Mouse (Mus musculus): ENCODE results near the gene Sipa1. TPM values are rescaled to one million over a fixed set of nuclear protein-coding genes. Genes with fewer than 3 reads are reported as not detected.

Gene Sipa1
- total and polyA plus RNA-seq, 3 experiments = 6.2 to 15.5 TPM; not detected in 1

DNA sequence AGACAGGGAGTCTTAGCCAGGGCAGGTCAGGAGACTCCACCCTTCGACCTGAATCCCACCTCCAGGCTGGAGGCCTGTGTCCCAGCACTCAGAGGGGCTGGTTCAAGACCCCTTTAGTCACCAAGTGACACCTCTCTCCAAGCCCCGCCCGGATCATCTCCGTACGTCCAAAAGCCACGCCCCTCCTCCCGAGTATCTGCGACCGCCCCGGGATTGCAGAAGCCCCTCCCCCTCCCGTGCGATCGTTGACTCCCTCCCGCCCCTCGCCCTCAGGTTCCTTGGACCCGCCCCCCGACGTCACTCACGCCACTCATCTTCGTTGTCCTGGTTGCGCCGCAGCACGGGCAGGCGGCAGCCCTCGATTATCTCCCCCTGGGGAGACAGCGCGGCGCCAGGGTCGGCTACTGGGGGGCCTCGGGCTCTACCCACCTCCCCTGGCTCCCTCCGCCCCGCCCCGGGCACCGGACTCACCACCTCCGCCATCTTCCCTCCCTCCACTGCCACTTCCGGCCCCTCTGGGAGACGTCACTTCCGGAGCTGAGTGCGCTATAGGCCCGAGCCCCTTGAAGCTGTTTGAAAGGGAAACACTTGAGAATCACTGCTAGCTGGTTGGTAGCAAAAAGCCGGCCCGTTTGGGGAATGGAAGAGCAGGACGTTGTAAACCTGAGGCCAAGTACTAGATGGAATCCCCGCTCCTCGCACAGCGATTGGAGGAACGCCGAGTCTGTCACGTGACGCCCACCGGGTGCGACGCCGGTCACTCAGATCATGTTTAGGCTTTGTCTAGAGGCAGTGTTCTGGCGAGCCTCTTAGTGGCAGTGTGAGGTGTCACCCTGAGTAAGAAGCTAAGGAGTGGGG lies 53.7 kb downstream of the Sipa1 start, which contains the start of gene Kat5 (continued):
- TF ChIP-seq SIN3A (IDR thresholded peaks at IDR 0.05; ENCODE audit: low read length) (peak; percentile 83), UBTF (IDR thresholded peaks at IDR 0.05; ENCODE audit: borderline replicate concordance, insufficient read depth, low read depth, low read length) (no peak), ZMIZ1 (IDR thresholded peaks at IDR 0.05; ENCODE audit: low read depth, low read length) (peak; percentile 91), TBP (IDR thresholded peaks at IDR 0.05; ENCODE audit: low read depth, low read length) (peak; percentile 60), ETS1 (IDR thresholded peaks at IDR 0.05; ENCODE audit: low read depth, low read length) (peak; percentile 4; the same call in 1 of the 2 replicates), MAFK (IDR thresholded peaks at IDR 0.05; ENCODE audit: borderline replicate concordance, low read depth, low read length) (no peak), RAD21 (IDR thresholded peaks at IDR 0.05; ENCODE audit: low read depth, low read length) (no peak), POLR2A (IDR thresholded peaks at IDR 0.05; ENCODE audit: control insufficient read depth in 1 of 2, insufficient read depth in 1 of 2, low read depth in 1 of 2, low read length in 2 of 2, poor library complexity in 1 of 2) (peak; percentile 59 to 83), E2F4 (IDR thresholded peaks at IDR 0.05; ENCODE audit: borderline replicate concordance, low read depth, low read length) (peak; percentile 49; the same call in 1 of the 2 replicates), KAT2A (conservative IDR thresholded peaks at IDR 0.05; ENCODE audit: low read depth, low read length) (no peak; the same call in 1 of the 2 replicates), RCOR1 (IDR thresholded peaks at IDR 0.05; ENCODE audit: low read depth, low read length) (0 out of 2 replicates have a peak, but pooled peaks have one; percentile 16), NRF1 (IDR thresholded peaks at IDR 0.05; ENCODE audit: insufficient read depth, low read depth, low read length, poor library complexity, severe bottlenecking) (no peak), GABPA (IDR thresholded peaks at IDR 0.05; ENCODE audit: low read depth, low read length) (no peak)

GRCm38 (mm10) chr19:5609171-5609546 lies 54.3 kb downstream of the Sipa1 start:
- H3K9me3 ChIP-seq (replicated peaks; ENCODE audit: insufficient read depth, low read length) = no peaks in the 10 kb centered on the region
- H3K4me1 ChIP-seq (ENCODE audit: control insufficient read depth in 1 of 2, insufficient read depth in 2 of 2, low read length in 2 of 2) = peaks cover 11 to 33% of the 10 kb centered on the region in 2 experiments
- no peak overlapping the region; the same call in 1 of the 2 replicates for H3K27ac ChIP-seq (ENCODE audit: control insufficient read depth, low read depth, low read length)
- H3K4me3 ChIP-seq (ENCODE audit: control insufficient read depth in 1 of 2, insufficient read depth in 1 of 2, low read depth in 2 of 2, low read length in 2 of 2) = peak overlapping the region; percentile 89 to 93
- H3K36me3 ChIP-seq (ENCODE audit: control insufficient read depth in 1 of 2, insufficient read depth in 2 of 2, low read length in 2 of 2) = peaks cover 0 to 34% of the 10 kb centered on the region in 2 experiments; a peak in 2 of 4 replicates
- H3K9ac ChIP-seq (ENCODE audit: control insufficient read depth, low read depth, low read length, poor library complexity, severe bottlenecking) = peak overlapping the region; percentile 54
- H3K27me3 ChIP-seq (ENCODE audit: control insufficient read depth in 1 of 2, insufficient read depth in 2 of 2, low read length in 2 of 2) = no peaks in the 10 kb centered on the region
- TF ChIP-seq MXI1 (IDR thresholded peaks at IDR 0.05; ENCODE audit: low read depth, low read length) = no peak
- TF ChIP-seq MAZ (IDR thresholded peaks at IDR 0.05; ENCODE audit: low read depth, low read length) = no peak
- no peak for TF ChIP-seq CHD2 (IDR thresholded peaks at IDR 0.05; ENCODE audit: low read length)
- no peak for TF ChIP-seq ELF1 (IDR thresholded peaks at IDR 0.05; ENCODE audit: low read depth, low read length)
- no peak for TF ChIP-seq TBP (IDR thresholded peaks at IDR 0.05; ENCODE audit: low read depth, low read length)
- no peak for TF ChIP-seq GABPA (IDR thresholded peaks at IDR 0.05; ENCODE audit: low read depth, low read length)
- no peak for TF ChIP-seq SIN3A (IDR thresholded peaks at IDR 0.05; ENCODE audit: low read length)
- TF ChIP-seq JUND (IDR thresholded peaks at IDR 0.05; ENCODE audit: low read depth, low read length) = no peak
- TF ChIP-seq ZMIZ1 (IDR thresholded peaks at IDR 0.05; ENCODE audit: low read depth, low read length) = no peak
- TF ChIP-seq EP300 (IDR thresholded peaks at IDR 0.05; ENCODE audit: low read depth in 1 of 2, low read length in 2 of 2) = no peak
- TF ChIP-seq USF1 (IDR thresholded peaks at IDR 0.05; ENCODE audit: low read depth, low read length) = no peak
- no peak for TF ChIP-seq HCFC1 (IDR thresholded peaks at IDR 0.05; ENCODE audit: low read depth, low read length)
- TF ChIP-seq MAFK (IDR thresholded peaks at IDR 0.05; ENCODE audit: borderline replicate concordance, low read depth, low read length) = no peak
- TF ChIP-seq RAD21 (IDR thresholded peaks at IDR 0.05; ENCODE audit: low read depth, low read length) = no peak
- TF ChIP-seq UBTF (IDR thresholded peaks at IDR 0.05; ENCODE audit: borderline replicate concordance, insufficient read depth, low read depth, low read length) = no peak
- no peak for TF ChIP-seq MYC (IDR thresholded peaks at IDR 0.05; ENCODE audit: low read depth, low read length)
- TF ChIP-seq NRF1 (IDR thresholded peaks at IDR 0.05; ENCODE audit: insufficient read depth, low read depth, low read length, poor library complexity, severe bottlenecking) = no peak
- no peak for DNase-seq (ENCODE audit: low read depth, low spot score)
- peaks cover 7% of the 10 kb centered on the region for H3K79me2 ChIP-seq (ENCODE audit: control insufficient read depth, insufficient read depth, low read length, poor library complexity)

Data from MEL (cell line).